Mouse (Mus musculus) forebrain, embryonic 14.5 days (tissue): ENCODE measurements around the gene Atp6v1fnb. TPM values are rescaled to one million over a fixed set of nuclear protein-coding genes. Genes with fewer than 3 reads are reported as not detected.

Experiments used
- ATAC-seq: fragments of 200-750 bp; cut with Nextera tagmentation; 2 replicates; pipeline ENCODE4 v1.8.0; 2017; ENCODE audit warnings: mild to moderate bottlenecking, moderate library complexity
- DNase-seq: peaks from one replicate; pipeline ENCODE4 v3.0.0-alpha.2; 2015; ENCODE audit warnings: low spot score
- H3K27ac ChIP-seq: fragments of 300-500 bp; sonication (generic); 2 replicates; pipeline ENCODE4 v1.5.1; 2014; ENCODE audit warnings: low read depth, mild to moderate bottlenecking, control low read depth, low read length, moderate library complexity
- H3K27me3 ChIP-seq: fragments of 300-500 bp; sonication (generic); replicated peaks from 2 replicates; pipeline ENCODE4 v1.6.1; 2014; ENCODE audit warnings: low read length, control low read depth, mixed read lengths; ENCODE audit not compliant: control insufficient read depth, insufficient read depth
- H3K36me3 ChIP-seq: fragments of 300-500 bp; sonication (generic); 2 replicates; pipeline ENCODE4 v1.6.1; 2014; ENCODE audit warnings: low read length, control low read depth; ENCODE audit not compliant: control insufficient read depth, insufficient read depth
- H3K4me1 ChIP-seq: fragments of 300-500 bp; sonication (generic); 2 replicates; pipeline ENCODE4 v1.6.1; 2014; ENCODE audit warnings: antibody characterized with exemption, low read length, control low read depth; ENCODE audit not compliant: control insufficient read depth, insufficient read depth
- H3K4me2 ChIP-seq: fragments of 300-500 bp; sonication (generic); 2 replicates; pipeline ENCODE4 v1.6.1; 2014; ENCODE audit warnings: mild to moderate bottlenecking, control low read depth, low read length
- H3K4me3 ChIP-seq: fragments of 300-500 bp; sonication (generic); 2 replicates; pipeline ENCODE4 v1.5.1; 2014; ENCODE audit warnings: low read depth, low read length, control low read depth
- H3K9ac ChIP-seq: fragments of 300-500 bp; sonication (generic); 2 replicates; pipeline ENCODE4 v1.6.1; 2014; ENCODE audit warnings: mild to moderate bottlenecking, low read length, control low read depth, moderate library complexity
- H3K9me3 ChIP-seq: fragments of 300-500 bp; sonication (generic); replicated peaks from 2 replicates; pipeline ENCODE4 v1.6.1; 2016; ENCODE audit warnings: low read length, control low read depth, mixed read lengths; ENCODE audit not compliant: control insufficient read depth
- WGBS: fragments of 180-500 bp; shearing (Covaris S2); extraction: QIAGEN DNeasy Blood & Tissue Kit; methylation state at CpG from one replicate; pipeline ENCODE4 v1.1.7; 2014; 5-methylcytosine and 5-hydroxymethylcytosine counted together
- polyA plus RNA-seq: library from polyadenylated mRNA; unstranded; fragments of >200 nt; fragmentation: Nextera tagmentation; extraction: Ambion mirVana; gene quantifications from 2 replicates; pipeline ENCODE4 v1.2.1, GENCODE M21; 2014

Atp6v1fnb gene
- polyA plus RNA-seq, 1 experiment from 2014 or later: 0.27 TPM

DNA sequence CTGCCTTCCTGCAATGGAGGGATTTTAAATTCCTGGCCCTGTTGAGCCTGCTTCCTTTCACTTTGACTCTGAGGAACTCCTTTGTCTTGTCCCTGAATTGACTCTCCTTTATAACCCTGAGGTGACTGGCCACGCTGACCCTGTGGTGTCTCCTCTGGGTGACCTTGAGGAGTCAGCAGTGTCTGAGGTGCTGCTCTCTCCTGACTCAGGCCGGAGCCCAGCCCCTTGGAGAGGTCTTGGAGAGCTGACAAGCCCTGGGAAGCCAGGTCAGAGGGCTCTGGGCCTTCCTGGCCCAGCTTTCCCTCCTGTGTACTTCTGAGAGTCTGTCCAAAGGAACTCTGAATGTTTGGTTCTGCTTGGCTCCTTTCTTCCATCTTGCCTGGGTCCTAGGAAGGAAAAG, 3.5 kb downstream of the Atp6v1fnb start:
- peaks cover 21% of the 10 kb centered on the region for H3K36me3 ChIP-seq
- ATAC-seq (no peak), DNase-seq (no peak)
- H3K9ac ChIP-seq: no peak overlapping the region
- 50% methylated on average over 2 of the region's 2 CpGs for WGBS
- no peaks in the 10 kb centered on the region; the same call in 1 of the 2 replicates for H3K27me3 ChIP-seq
- H3K9me3 ChIP-seq: no peaks in the 10 kb centered on the region
- H3K4me2 ChIP-seq: peak overlapping the region; percentile 66; the same call in 1 of the 2 replicates
- H3K4me3 ChIP-seq: no peak overlapping the region
- no peaks in the 10 kb centered on the region for H3K4me1 ChIP-seq
- no peak overlapping the region for H3K27ac ChIP-seq

DNA sequence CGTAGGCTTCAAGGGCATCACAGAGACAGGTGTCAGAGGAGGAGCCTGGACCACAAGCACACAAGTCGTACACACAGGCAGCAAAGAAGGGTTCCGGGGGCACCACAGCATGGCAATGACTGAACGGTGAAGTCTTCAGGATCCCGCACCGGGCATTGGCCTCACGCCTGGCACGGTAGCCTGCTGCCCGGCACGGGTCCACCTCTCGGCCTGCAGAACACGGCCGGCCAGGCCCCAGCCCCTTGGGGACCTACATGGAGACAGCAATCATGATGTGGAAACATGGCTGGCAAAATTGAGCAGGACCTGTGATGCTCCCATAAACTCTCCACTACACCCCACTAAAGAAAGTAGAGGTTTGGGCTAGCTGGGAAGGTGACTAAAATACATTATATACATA, 11.5 kb downstream of the Atp6v1fnb start:
- peaks cover 3% of the 10 kb centered on the region for H3K4me1 ChIP-seq
- H3K36me3 ChIP-seq: no peaks in the 10 kb centered on the region
- no peak overlapping the region for H3K27ac ChIP-seq
- H3K9ac ChIP-seq: no peak overlapping the region
- H3K4me3 ChIP-seq: no peak overlapping the region
- H3K27me3 ChIP-seq: peaks cover 6% of the 10 kb centered on the region; the same call in 1 of the 2 replicates
- 94% methylated on average over 13 of the region's 13 CpGs for WGBS
- ATAC-seq: no peak
- H3K9me3 ChIP-seq: no peaks in the 10 kb centered on the region
- no peak overlapping the region for H3K4me2 ChIP-seq
- no peak for DNase-seq

DNA sequence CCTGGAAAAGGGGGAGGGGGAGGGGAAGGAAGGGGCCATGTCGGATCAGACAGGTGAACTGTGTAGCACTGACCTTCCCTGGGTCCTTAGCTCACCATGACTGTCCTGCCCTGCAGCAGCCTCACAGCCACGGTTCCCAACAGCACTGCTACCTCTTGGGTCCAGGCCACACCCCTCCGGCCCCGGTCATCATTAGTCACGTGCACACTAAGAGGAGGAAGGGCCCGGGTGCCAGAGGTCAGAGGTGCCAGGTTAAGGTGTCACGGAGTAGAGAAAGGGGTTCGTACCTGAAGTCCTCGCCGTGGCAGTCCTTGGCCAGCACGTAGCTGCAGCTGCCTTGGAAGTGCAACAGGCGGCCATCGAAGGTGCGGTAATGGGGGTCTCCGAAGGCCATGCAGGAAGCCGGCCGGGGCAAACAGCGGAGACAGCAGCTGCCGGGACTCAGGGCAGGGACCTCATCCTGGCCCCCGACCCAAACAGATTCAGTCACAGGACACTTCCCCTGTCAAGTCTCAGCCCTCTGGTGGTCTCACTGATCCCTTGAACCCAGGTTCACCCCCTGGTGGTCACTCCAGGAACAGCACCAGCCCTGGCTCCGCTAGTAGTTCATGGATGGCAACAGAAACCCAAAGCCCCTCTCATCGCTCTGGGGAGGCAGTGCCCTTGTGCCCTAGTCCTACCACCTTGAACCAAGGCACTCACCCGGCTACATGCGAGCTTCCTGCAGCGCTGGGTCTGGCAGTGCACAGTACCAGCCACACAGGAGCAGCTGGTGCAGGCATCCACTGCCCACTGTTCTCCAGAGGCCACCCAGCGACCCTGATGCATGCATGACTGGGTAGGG, 13.7 kb downstream of the Atp6v1fnb start:
- WGBS: 4% methylated on average over 26 of the region's 26 CpGs
- Histone ChIP-seq H3K4me3 (peak overlapping the region; percentile 14; the same call in 1 of the 2 replicates), H3K9ac (no peak overlapping the region), H3K9me3 (no peaks in the 10 kb centered on the region), H3K27ac (no peak overlapping the region), H3K4me1 (peaks cover 3% of the 10 kb centered on the region), H3K27me3 (peaks cover 6% of the 10 kb centered on the region; the same call in 1 of the 2 replicates), H3K36me3 (no peaks in the 10 kb centered on the region), H3K4me2 (peak overlapping the region; percentile 53)
- DNase-seq: peak; percentile 76
- ATAC-seq: peak; percentile 66

DNA sequence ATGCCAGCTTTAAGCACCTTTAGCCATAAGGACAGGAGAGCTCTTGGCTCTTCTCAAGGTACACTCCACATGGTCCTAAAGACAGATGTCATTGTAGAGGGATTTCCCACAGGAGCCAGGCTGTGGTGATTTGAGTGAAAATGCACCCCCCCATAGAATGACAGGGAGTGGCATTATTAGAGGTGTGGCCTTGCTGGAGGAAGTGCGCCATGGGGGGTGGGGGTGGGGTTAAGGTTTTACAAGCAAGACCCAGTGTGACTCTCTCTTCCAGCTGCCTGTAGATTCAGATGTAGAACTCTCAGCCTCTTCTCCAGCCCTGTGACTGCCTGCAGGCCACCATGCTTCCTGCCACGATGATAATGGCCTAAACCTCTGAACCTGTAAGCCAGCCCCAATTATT, 14.7 kb downstream of the Atp6v1fnb start:
- H3K27ac ChIP-seq: no peak overlapping the region
- peaks cover 6% of the 10 kb centered on the region; the same call in 1 of the 2 replicates for H3K27me3 ChIP-seq
- H3K9me3 ChIP-seq: no peaks in the 10 kb centered on the region
- no peak overlapping the region for H3K9ac ChIP-seq
- H3K4me1 ChIP-seq: peaks cover 3% of the 10 kb centered on the region
- H3K36me3 ChIP-seq: no peaks in the 10 kb centered on the region
- ATAC-seq (no peak), DNase-seq (no peak)
- H3K4me3 ChIP-seq: no peak overlapping the region
- H3K4me2 ChIP-seq: no peak overlapping the region
- 60% methylated on average over 2 of the region's 2 CpGs for WGBS

DNA sequence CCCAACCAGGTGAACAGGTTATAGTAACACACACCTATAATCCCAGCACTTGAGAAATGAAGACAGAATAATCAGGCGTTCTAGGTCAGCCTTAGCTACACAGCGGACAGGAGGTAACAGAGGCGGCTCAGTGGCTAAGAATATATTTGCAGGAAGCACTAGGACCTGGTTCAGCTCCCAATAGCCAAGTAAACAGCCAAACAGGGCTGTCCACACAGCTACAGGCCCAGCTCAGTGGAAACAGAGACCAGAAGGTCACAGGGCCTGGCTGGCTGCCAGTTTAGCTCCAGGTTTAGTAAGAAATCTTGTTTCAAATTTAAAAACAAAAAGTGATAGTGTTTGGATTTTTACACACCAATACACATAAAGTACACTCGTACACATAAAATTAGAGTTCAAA, 22.9 kb downstream of the Atp6v1fnb start:
- Histone ChIP-seq H3K4me3 (no peak overlapping the region), H3K36me3 (no peaks in the 10 kb centered on the region), H3K4me1 (no peaks in the 10 kb centered on the region), H3K9me3 (no peaks in the 10 kb centered on the region), H3K9ac (no peak overlapping the region), H3K27ac (no peak overlapping the region), H3K27me3 (peaks cover 25% of the 10 kb centered on the region), H3K4me2 (no peak overlapping the region)
- DNase-seq (no peak), ATAC-seq (no peak)
- 79% methylated on average over 4 of the region's 4 CpGs for WGBS

DNA sequence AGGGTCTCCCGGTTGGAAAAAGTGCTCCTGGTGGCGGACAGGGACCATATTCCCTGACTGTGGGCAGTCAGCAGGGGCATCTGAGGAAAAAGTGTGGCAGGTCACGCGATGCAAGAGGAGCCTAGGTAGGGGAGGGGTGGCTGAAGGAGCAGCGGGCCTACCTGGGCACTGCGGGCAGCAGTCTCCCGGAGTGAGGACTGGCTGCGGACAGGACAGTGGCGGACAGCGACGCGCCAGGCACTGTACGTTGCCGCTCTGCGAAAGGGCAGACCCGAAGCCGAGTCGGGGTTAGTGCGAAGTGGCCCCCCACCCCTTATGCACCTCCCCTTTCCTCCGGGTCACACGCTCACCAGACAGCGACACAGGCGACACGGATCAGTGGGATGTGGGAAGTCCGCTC, 25.0 kb downstream of the Atp6v1fnb start:
- Histone ChIP-seq H3K27ac (no peak overlapping the region), H3K9ac (no peak overlapping the region), H3K4me1 (no peaks in the 10 kb centered on the region), H3K4me2 (no peak overlapping the region), H3K36me3 (no peaks in the 10 kb centered on the region), H3K9me3 (no peaks in the 10 kb centered on the region), H3K27me3 (peaks cover 25% of the 10 kb centered on the region), H3K4me3 (no peak overlapping the region)
- 11% methylated on average over 25 of the region's 25 CpGs for WGBS
- DNase-seq (no peak), ATAC-seq (no peak)

DNA sequence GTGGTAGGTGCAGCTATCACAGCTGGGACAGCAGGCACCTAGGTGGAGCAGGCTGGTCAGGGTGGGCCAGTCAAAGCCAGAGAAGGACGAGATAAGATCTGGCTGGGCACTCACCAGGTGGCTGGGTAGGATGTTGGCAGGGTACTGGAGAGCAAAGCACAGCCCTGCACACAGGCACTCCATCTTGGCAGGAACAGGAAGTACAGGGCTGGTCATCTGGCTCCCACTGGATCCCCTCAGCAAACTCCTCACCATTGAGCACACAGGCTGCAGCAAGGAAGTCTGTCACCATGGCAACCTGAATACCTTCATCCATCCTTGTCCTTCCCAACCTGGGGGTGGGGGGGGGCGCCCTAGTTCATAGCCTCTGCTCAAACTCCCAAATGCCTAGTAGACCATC, 26.6 kb downstream of the Atp6v1fnb start:
- Histone ChIP-seq H3K9me3 (no peaks in the 10 kb centered on the region), H3K27me3 (peaks cover 25% of the 10 kb centered on the region), H3K9ac (no peak overlapping the region), H3K4me2 (no peak overlapping the region), H3K4me3 (no peak overlapping the region), H3K36me3 (no peaks in the 10 kb centered on the region), H3K4me1 (no peaks in the 10 kb centered on the region), H3K27ac (no peak overlapping the region)
- DNase-seq (no peak), ATAC-seq (no peak)
- 41% methylated on average over 2 of the region's 2 CpGs for WGBS

DNA sequence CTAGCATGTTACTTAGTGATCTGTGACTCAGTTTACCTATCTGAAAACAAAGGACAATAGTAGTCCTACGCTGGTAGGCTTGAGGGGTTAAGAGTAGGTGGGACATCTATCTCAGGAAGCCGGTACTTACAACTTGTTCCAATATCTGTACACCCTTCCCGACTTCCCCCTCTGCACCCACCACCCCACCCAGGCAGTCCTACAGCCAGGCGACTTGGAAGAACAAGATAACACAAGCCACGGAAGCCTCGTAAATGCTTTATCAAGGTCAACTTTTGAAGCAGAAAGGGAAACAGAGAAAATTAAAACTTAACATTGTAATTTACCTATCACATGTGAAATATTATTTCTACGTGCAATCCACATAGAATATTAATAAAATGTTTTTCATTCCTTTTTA, 28.9 kb downstream of the Atp6v1fnb start:
- no peak for DNase-seq
- 95% methylated on average over 7 of the region's 7 CpGs for WGBS
- Histone ChIP-seq H3K36me3 (no peaks in the 10 kb centered on the region), H3K4me1 (no peaks in the 10 kb centered on the region), H3K27me3 (peaks cover 25% of the 10 kb centered on the region), H3K9ac (no peak overlapping the region), H3K9me3 (no peaks in the 10 kb centered on the region), H3K27ac (no peak overlapping the region), H3K4me3 (no peak overlapping the region), H3K4me2 (no peak overlapping the region)
- no peak for ATAC-seq

DNA sequence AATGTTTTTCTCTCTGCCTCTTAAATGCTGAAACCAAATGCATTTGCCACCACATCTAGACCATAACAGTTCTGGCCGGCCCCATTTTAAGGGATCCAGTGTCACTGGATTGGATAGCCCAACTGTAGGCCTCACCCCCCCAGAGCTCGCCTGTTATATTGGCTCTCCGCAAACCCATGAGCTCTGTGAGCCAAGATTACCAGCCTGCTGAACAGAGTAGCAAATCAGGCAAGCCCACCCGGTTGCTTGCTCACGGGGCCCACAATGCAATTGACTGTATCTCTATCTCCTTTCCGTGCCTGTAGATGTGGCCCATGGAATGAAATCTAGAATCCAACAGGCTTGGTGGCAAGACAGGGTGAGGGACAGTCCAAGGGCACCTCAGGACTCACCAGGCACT, 29.6 kb downstream of the Atp6v1fnb start:
- H3K9me3 ChIP-seq: no peaks in the 10 kb centered on the region
- H3K27ac ChIP-seq: no peak overlapping the region
- no peak overlapping the region for H3K4me3 ChIP-seq
- ATAC-seq: no peak
- 91% methylated on average over 6 of the region's 6 CpGs for WGBS
- no peaks in the 10 kb centered on the region for H3K36me3 ChIP-seq
- no peaks in the 10 kb centered on the region for H3K4me1 ChIP-seq
- no peak for DNase-seq
- H3K4me2 ChIP-seq: no peak overlapping the region
- H3K27me3 ChIP-seq: peaks cover 20% of the 10 kb centered on the region
- no peak overlapping the region for H3K9ac ChIP-seq
